Comparison of ENCODE assay signal across 12 mouse cellular contexts in the genomic region with DNA sequence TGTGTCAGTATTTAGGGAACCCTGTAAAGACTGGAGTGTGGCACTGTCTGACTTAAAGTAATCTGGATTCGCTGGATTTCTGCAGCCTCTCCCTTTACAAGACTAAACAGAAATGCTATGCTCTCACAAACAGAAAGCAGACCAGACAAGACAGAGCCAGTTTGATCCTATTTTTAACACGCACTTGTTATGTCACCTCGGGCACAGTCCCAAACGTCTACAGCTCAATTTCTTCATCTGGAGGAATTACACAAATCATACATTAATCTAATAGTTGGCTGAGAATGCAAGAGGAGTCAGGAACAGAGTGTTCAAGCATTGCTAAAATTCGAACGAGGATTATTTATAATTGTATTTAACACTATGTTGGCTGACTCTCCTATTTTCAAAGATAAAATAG.
DNase-seq lines count a peak whose midpoint lies in the region; ATAC-seq lines count a peak whose summit lies in the region.
"Had no signal": no experiment of that assay in that cellular context is flagged by ENCODE, and none has a peak within 500 bp of the region (broad histone marks: within the 10 kb centered on the region; RNA-seq: fewer than 3 reads in every experiment).

No protein-coding gene starts in this region.

- no peaks in the 10 kb centered on the region for H3K27me3 ChIP-seq in intestine, embryonic 16.5 days (replicated peaks; ENCODE audit: control insufficient read depth, insufficient read depth, low read length)
- no peaks in the 10 kb centered on the region for H3K27me3 ChIP-seq in intestine, embryonic 15.5 days (replicated peaks)
- H3K27me3 ChIP-seq in midbrain, embryonic 11.5 days (ENCODE audit: control insufficient read depth, insufficient read depth, low read length) = no peaks in the 10 kb centered on the region
- H3K27me3 ChIP-seq: midbrain, embryonic 15.5 days; neural tube, embryonic 15.5 days had no signal

- H3K36me3 ChIP-seq in intestine, embryonic 16.5 days (ENCODE audit: control insufficient read depth, insufficient read depth, low read length) = no peaks in the 10 kb centered on the region
- H3K36me3 ChIP-seq in intestine, embryonic 15.5 days = no peaks in the 10 kb centered on the region
- H3K36me3 ChIP-seq in midbrain, embryonic 11.5 days (ENCODE audit: control insufficient read depth, insufficient read depth, low read length) = no peaks in the 10 kb centered on the region
- H3K36me3 ChIP-seq: hindbrain, embryonic 15.5 days; midbrain, embryonic 15.5 days; neural tube, embryonic 15.5 days had no signal

- DNase-seq in adipocyte (ENCODE audit: low spot score) = peak; percentile 84
- DNase-seq in gastrocnemius, postnatal 14 days = peak; percentile 12
- DNase-seq in lung, postnatal 14 days = peak; percentile 76
- DNase-seq in right cerebral cortex, postnatal 10 days (ENCODE audit: low spot score in 2 of 2) = no peak
- DNase-seq in midbrain, embryonic 11.5 days (ENCODE audit: low spot score, missing footprints) = no peak

- H3K4me3 ChIP-seq in intestine, embryonic 16.5 days (ENCODE audit: low read length) = no peak overlapping the region
- H3K4me3 ChIP-seq in intestine, embryonic 15.5 days (replicated peaks) = no peak overlapping the region
- no peak overlapping the region for H3K4me3 ChIP-seq in midbrain, embryonic 11.5 days (ENCODE audit: low read depth, low read length)
- H3K4me3 ChIP-seq: hindbrain, embryonic 15.5 days; midbrain, embryonic 15.5 days; neural tube, embryonic 15.5 days had no signal

- WGBS in intestine, embryonic 16.5 days = 44% methylated on average over 6 of the region's 6 CpGs
- WGBS in intestine, embryonic 15.5 days = 45% methylated on average over 6 of the region's 6 CpGs
- 86% methylated on average over 6 of the region's 6 CpGs for WGBS in midbrain, embryonic 11.5 days

- H3K9me3 ChIP-seq in intestine, embryonic 16.5 days (ENCODE audit: control insufficient read depth, low read length) = no peaks in the 10 kb centered on the region
- no peaks in the 10 kb centered on the region for H3K9me3 ChIP-seq in intestine, embryonic 15.5 days
- H3K9me3 ChIP-seq in midbrain, embryonic 11.5 days (ENCODE audit: control insufficient read depth, low read length) = no peaks in the 10 kb centered on the region
- H3K9me3 ChIP-seq: hindbrain, embryonic 15.5 days; midbrain, embryonic 15.5 days; neural tube, embryonic 15.5 days had no signal

- intact Hi-C loops in gastrocnemius, postnatal 14 days (cut with DNase I; ENCODE audit: low total_unique reads) = no loop called here

- no peak overlapping the region for H3K9ac ChIP-seq in intestine, embryonic 16.5 days (ENCODE audit: low read depth, low read length)
- H3K9ac ChIP-seq in intestine, embryonic 15.5 days = no peak overlapping the region
- no peak overlapping the region for H3K9ac ChIP-seq in midbrain, embryonic 11.5 days (ENCODE audit: low read length)
- H3K9ac ChIP-seq: hindbrain, embryonic 15.5 days; midbrain, embryonic 15.5 days; neural tube, embryonic 15.5 days had no signal

- H3K4me1 ChIP-seq in intestine, embryonic 16.5 days (ENCODE audit: control insufficient read depth, insufficient read depth, low read length) = no peaks in the 10 kb centered on the region
- no peaks in the 10 kb centered on the region for H3K4me1 ChIP-seq in intestine, embryonic 15.5 days (replicated peaks)
- H3K4me1 ChIP-seq in midbrain, embryonic 11.5 days (ENCODE audit: control insufficient read depth, insufficient read depth, low read length) = no peaks in the 10 kb centered on the region
- H3K4me1 ChIP-seq: hindbrain, embryonic 15.5 days; midbrain, embryonic 15.5 days; neural tube, embryonic 15.5 days had no signal

- H3K27ac ChIP-seq in intestine, embryonic 16.5 days (ENCODE audit: low read length) = no peak overlapping the region
- no peak overlapping the region for H3K27ac ChIP-seq in intestine, embryonic 15.5 days
- no peak overlapping the region for H3K27ac ChIP-seq in midbrain, embryonic 11.5 days (ENCODE audit: low read depth, low read length)
- H3K27ac ChIP-seq: hindbrain, embryonic 15.5 days; midbrain, embryonic 15.5 days; neural tube, embryonic 15.5 days had no signal

- peak; percentile 33; the same call in 1 of the 2 replicates for ATAC-seq in intestine, embryonic 16.5 days
- no peak; the same call in 1 of the 2 replicates for ATAC-seq in intestine, embryonic 15.5 days
- ATAC-seq in midbrain, embryonic 11.5 days (ENCODE audit: low FRiP score) = no peak
- no peak for ATAC-seq in megakaryocyte-erythroid progenitor cell, adult 5-6 weeks (replicated peaks; ENCODE audit: low FRiP score, low TSS enrichment, poor library complexity, severe bottlenecking)
- ATAC-seq: midbrain, embryonic 15.5 days had no signal

- H3K4me2 ChIP-seq in intestine, embryonic 16.5 days (ENCODE audit: low read depth, low read length) = no peak overlapping the region
- no peak overlapping the region for H3K4me2 ChIP-seq in intestine, embryonic 15.5 days (replicated peaks)
- no peak overlapping the region for H3K4me2 ChIP-seq in midbrain, embryonic 11.5 days
- H3K4me2 ChIP-seq: hindbrain, embryonic 15.5 days; liver, embryonic 11.5 days; midbrain, embryonic 15.5 days; neural tube, embryonic 15.5 days had no signal

Comparison
In these comparisons a context has a peak if more than half of its experiments do, and no peak if none do; other contexts are left out.
1. DNase-seq: peak in adipocyte (single experiment), gastrocnemius, postnatal 14 days (single experiment) and lung, postnatal 14 days (single experiment); none in right cerebral cortex, postnatal 10 days (0 of 2) and midbrain, embryonic 11.5 days (single experiment).